Mouse (Mus musculus) intestine, embryonic 16.5 days (tissue): Measurements from ENCODE around the gene Zfp462. TPM values are rescaled to one million over a fixed set of nuclear protein-coding genes. Genes with fewer than 3 reads are reported as not detected.
"Not testable (repeated sequence)": the region's sequence is repeated elsewhere in the genome, so short reads cannot be mapped to it uniquely, and the experiment has no call there.

ENCODE experiments used
- ATAC-seq: fragments of 200-750 bp; cut with Nextera tagmentation; 2 replicates; pipeline ENCODE4 v1.8.0; 2017; ENCODE audit warnings: moderate TSS enrichment, moderate library complexity
- H3K27ac ChIP-seq: fragments of 300-500 bp; sonication (generic); 2 replicates; pipeline ENCODE4 v1.5.1; 2014; ENCODE audit warnings: mild to moderate bottlenecking, low read length
- H3K27me3 ChIP-seq: fragments of 300-500 bp; sonication (generic); replicated peaks from 2 replicates; pipeline ENCODE4 v1.6.1; 2014; ENCODE audit warnings: low read length, control low read depth, mixed read lengths; ENCODE audit not compliant: control insufficient read depth, insufficient read depth
- H3K36me3 ChIP-seq: fragments of 300-500 bp; sonication (generic); 2 replicates; pipeline ENCODE4 v1.6.1; 2014; ENCODE audit warnings: low read length, control low read depth; ENCODE audit not compliant: control insufficient read depth, insufficient read depth
- H3K4me1 ChIP-seq: fragments of 300-500 bp; sonication (generic); 2 replicates; pipeline ENCODE4 v1.6.1; 2014; ENCODE audit warnings: low read length, control low read depth, mixed read lengths; ENCODE audit not compliant: control insufficient read depth, insufficient read depth
- H3K4me2 ChIP-seq: fragments of 300-500 bp; sonication (generic); 2 replicates; pipeline ENCODE4 v1.6.1; 2014; ENCODE audit warnings: low read depth, low read length, control low read depth
- H3K4me3 ChIP-seq: fragments of 300-500 bp; sonication (generic); 2 replicates; pipeline ENCODE4 v1.5.1; 2014; ENCODE audit warnings: mild to moderate bottlenecking, low read length
- H3K9ac ChIP-seq: fragments of 300-500 bp; sonication (generic); 2 replicates; pipeline ENCODE4 v1.6.1; 2014; ENCODE audit warnings: low read depth, low read length
- H3K9me3 ChIP-seq: fragments of 300-500 bp; sonication (generic); 2 replicates; pipeline ENCODE4 v1.6.1; 2016; ENCODE audit warnings: low read length, control low read depth; ENCODE audit not compliant: control insufficient read depth
- WGBS: fragments of 180-500 bp; shearing (Covaris S2); extraction: QIAGEN DNeasy Blood & Tissue Kit; methylation state at CpG from one replicate; pipeline ENCODE4 v1.1.7; 2014; 5-methylcytosine and 5-hydroxymethylcytosine counted together
- polyA plus RNA-seq: library from polyadenylated mRNA; unstranded; fragments of >200 nt; fragmentation: Nextera tagmentation; extraction: Ambion mirVana; gene quantifications from 2 replicates; pipeline ENCODE4 v1.2.1, GENCODE M21; 2015

Gene Zfp462
- polyA plus RNA-seq, 1 experiment from 2014 or later, result 2.2 TPM

GRCm38 (mm10) chr4:54927321-54928062, 17.4 kb upstream of the Zfp462 start:
- 75% methylated on average over 8 of the region's 8 CpGs for WGBS
- H3K9me3 ChIP-seq, result not testable (repeated sequence)

GRCm38 (mm10) chr4:54929686-54930085, 15.2 kb upstream of the Zfp462 start:
- Histone ChIP-seq H3K36me3 (no peaks in the 10 kb centered on the region), H3K4me2 (no peak overlapping the region), H3K27me3 (no peaks in the 10 kb centered on the region), H3K9ac (no peak overlapping the region), H3K4me3 (no peak overlapping the region), H3K9me3 (no peaks in the 10 kb centered on the region), H3K27ac (no peak overlapping the region), H3K4me1 (no peaks in the 10 kb centered on the region)
- no peak for ATAC-seq
- 68% methylated on average over 2 of the region's 2 CpGs for WGBS

More at GRCm38 (mm10) chr4:54927321-54928062, 17.4 kb upstream of the Zfp462 start:
- not testable (repeated sequence) for H3K4me2 ChIP-seq, H3K9ac ChIP-seq, ATAC-seq, H3K36me3 ChIP-seq, H3K4me1 ChIP-seq, H3K27me3 ChIP-seq, H3K4me3 ChIP-seq, H3K27ac ChIP-seq

DNA sequence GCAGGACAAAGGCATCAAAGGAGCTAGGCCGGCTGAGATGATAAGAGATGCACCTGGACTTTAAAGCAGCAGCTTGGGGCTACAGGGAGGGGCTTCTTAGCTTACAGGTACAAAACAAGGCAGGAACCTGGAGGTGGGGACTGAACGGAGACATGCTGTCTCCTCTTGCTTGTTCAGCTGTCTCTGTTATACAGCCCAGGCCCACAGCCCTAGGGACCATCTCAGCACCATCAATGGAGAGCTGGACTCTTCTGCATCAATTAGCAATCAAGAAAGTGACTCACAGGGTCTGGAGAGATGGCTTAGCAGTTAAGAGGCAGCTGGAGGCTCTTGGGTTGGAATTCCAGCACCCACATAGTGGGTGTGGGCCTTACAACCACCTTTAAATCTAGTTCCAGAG, 12.2 kb upstream of the Zfp462 start:
- Histone ChIP-seq H3K4me2 (no peak overlapping the region), H3K9ac (no peak overlapping the region), H3K27me3 (no peaks in the 10 kb centered on the region), H3K36me3 (no peaks in the 10 kb centered on the region), H3K9me3 (no peaks in the 10 kb centered on the region), H3K4me3 (no peak overlapping the region), H3K27ac (no peak overlapping the region), H3K4me1 (no peaks in the 10 kb centered on the region)
- WGBS, result 36% methylated on average over 2 of the region's 2 CpGs
- ATAC-seq, result no peak

DNA sequence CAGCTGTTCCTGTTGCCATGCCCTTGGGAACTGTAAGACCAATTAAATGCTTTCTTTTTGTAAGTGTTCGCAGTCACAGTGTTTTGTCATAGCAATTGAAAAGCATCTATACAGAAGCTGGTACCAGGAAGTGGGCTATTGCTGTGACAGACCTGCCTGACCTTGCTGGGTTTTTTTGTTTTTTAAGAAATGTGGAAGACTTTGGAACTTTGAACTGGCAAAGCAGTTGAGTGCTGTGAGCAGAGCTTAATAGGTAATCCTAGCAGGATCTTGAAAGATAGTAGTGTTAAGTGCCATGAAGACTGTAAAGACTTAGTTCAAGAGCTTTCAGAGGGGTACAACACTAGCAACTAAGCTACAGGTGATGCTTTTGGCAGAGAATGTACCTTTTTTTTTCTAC, 7.7 kb upstream of the Zfp462 start:
- Histone ChIP-seq H3K27me3 (no peaks in the 10 kb centered on the region), H3K9ac (no peak overlapping the region), H3K27ac (no peak overlapping the region), H3K4me3 (no peak overlapping the region), H3K4me2 (no peak overlapping the region), H3K36me3 (no peaks in the 10 kb centered on the region), H3K9me3 (no peaks in the 10 kb centered on the region), H3K4me1 (no peaks in the 10 kb centered on the region)
- WGBS, result 92% methylated on average over 1 of the region's 1 CpGs
- ATAC-seq, result no peak

DNA sequence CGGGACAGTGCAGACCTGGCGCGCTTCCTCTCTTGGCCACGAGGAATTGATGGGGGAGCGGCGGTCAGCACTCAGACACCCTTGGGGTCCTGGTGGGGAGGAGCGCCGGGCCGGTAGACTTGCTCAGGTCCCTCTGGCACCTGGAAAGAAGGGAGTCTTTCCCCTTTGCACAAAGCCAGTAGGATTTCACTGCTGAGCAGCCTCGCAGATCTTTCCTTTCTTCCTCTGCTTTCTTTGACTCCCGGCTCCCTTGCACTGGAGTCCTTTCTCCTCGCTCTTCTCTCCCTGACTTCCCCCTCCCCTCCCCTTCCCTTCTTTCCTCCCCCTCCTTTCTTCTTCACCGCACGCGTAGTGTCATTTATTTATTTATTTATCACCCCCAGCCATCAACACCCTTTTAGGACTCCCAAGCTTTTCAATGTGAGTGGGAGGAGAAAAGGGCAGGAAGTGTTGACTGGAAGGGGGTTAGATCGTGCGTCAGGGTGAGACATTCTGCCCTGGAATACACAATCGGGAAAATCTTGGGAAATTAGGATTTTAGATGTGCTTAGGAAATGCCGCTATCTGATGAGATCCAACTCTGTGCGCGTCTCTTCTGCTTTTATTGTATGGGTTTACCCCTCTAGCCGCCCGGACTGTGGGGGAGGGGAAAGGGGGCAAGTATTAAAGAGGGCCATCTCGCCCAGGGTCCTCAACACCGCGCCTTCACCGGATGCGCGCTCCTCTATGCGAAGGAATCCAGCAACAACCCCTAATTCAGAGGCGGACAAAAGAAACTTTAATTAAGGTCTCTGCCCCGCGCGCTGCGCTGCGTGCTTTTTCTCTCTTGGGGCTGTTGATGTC, 976 bp downstream of the Zfp462 start:
- H3K9ac ChIP-seq, result peak overlapping the region; percentile 82
- H3K4me1 ChIP-seq, result peaks cover 17% of the 10 kb centered on the region
- ATAC-seq, result peak; percentile 17; the same call in 1 of the 2 replicates
- peak overlapping the region; percentile 35; the same call in 1 of the 2 replicates for H3K27ac ChIP-seq
- peak overlapping the region; percentile 78 for H3K4me3 ChIP-seq
- no peaks in the 10 kb centered on the region for H3K27me3 ChIP-seq
- no peaks in the 10 kb centered on the region for H3K36me3 ChIP-seq
- H3K4me2 ChIP-seq, result peak overlapping the region; percentile 82
- no peaks in the 10 kb centered on the region for H3K9me3 ChIP-seq
- WGBS, result under 1% methylated on average over 35 of the region's 36 CpGs

GRCm38 (mm10) chr4:54946662-54947055, 1.8 kb downstream of the Zfp462 start:
- peak overlapping the region; percentile 82 for H3K4me2 ChIP-seq
- under 1% methylated on average over 10 of the region's 10 CpGs for WGBS

DNA sequence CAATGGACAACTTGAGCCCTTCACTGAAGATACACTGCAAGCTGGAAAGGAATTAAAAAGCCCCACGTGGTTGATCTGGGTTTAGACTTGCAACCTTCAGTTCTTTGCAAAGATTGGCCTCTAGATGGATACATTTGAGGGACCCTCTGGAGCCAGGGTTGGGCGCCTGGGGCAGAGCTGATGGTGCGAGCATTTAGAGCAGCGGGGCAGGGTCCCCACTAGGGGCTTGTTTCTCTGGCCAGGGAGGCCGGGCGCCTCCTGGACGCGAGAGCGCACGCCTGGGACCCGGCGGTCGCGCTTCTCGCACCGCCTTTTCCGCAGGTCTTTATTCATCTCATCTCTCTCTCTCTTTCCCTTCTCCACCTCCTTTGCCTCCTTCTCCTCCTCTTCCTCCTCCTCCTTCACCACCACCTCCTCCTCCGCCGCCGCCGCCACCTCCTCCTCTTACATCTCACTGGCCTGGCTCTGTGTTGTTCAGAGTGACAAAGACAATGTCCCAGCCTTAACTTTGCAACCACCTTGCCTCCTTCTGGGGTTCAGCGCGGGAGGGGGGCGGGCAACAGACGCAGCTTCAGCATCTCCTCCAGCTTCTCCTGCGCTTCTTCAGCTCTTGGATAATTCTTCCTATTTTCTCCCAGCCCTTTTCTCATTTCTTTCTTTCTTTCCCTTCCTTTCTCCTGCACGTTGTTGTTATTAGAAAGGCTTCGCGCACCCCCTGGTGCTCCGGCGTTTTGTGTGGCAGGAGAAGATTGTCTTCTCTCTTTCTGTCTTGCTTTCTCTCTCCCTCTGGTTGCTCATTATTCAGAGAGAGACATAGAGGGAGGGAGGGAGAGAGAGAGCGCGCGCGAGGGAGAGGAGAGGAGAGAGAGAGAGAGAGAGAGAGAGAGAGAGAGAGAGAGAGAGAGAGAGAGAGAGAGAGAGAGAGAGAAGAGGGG, 2.5 kb downstream of the Zfp462 start:
- ATAC-seq, result peak; percentile 31
- peak overlapping the region; percentile 82 for H3K9ac ChIP-seq
- H3K4me2 ChIP-seq, result peak overlapping the region; percentile 82
- H3K9me3 ChIP-seq, result no peaks in the 10 kb centered on the region
- H3K27me3 ChIP-seq, result no peaks in the 10 kb centered on the region
- H3K36me3 ChIP-seq, result no peaks in the 10 kb centered on the region
- H3K4me3 ChIP-seq, result peak overlapping the region; percentile 78
- WGBS, result under 1% methylated on average over 34 of the region's 35 CpGs
- H3K27ac ChIP-seq, result peak overlapping the region; percentile 95
- peaks cover 17% of the 10 kb centered on the region for H3K4me1 ChIP-seq

More at GRCm38 (mm10) chr4:54946662-54947055, 1.8 kb downstream of the Zfp462 start:
- ATAC-seq, result no peak
- peak overlapping the region; percentile 78 for H3K4me3 ChIP-seq
- peak overlapping the region; percentile 82 for H3K9ac ChIP-seq
- no peaks in the 10 kb centered on the region for H3K27me3 ChIP-seq
- no peaks in the 10 kb centered on the region for H3K36me3 ChIP-seq
- H3K9me3 ChIP-seq, result no peaks in the 10 kb centered on the region
- peaks cover 17% of the 10 kb centered on the region for H3K4me1 ChIP-seq
- peak overlapping the region; percentile 95 for H3K27ac ChIP-seq

DNA sequence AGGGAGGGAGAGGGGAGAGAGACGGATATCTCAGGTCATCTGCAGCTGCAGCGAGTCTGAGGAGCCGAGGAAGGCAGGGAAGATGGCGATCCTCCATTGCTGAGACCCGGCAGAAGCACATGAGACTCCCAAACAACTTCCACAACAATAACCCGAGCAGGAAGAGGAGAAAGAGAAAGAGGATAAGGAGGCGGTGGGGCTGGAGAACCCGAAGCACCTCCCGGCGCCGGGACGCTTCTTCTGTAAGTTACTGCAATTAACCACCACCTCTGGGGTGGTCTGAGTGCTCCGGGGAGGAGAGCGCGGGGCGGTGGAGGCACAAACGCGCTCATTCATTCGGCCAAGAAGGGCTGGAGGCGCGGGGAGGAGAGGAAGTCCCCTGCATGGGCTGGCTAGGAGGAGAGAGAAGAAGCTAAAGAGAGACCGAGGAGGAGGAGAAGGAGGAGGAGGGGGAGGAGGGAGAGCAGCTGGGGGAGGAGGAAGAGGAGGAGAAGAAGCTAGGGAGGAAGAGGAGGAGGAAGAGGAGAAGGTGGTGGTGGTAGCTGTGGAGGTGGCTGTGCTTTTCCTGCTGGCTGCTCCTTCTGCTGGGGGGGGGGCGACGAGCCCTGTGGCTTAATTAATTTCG, 3.3 kb downstream of the Zfp462 start:
- Histone ChIP-seq H3K9ac (peak overlapping the region; percentile 82), H3K27ac (peak overlapping the region; percentile 95), H3K9me3 (no peaks in the 10 kb centered on the region), H3K4me1 (peaks cover 22% of the 10 kb centered on the region), H3K4me2 (peak overlapping the region; percentile 82), H3K4me3 (peak overlapping the region; percentile 78), H3K27me3 (no peaks in the 10 kb centered on the region), H3K36me3 (no peaks in the 10 kb centered on the region)
- WGBS, result under 1% methylated on average over 25 of the region's 25 CpGs
- peak; percentile 44 for ATAC-seq
